Mouse (Mus musculus) lung, postnatal 14 days (tissue): ENCODE measurements around the gene Tbl3.

ENCODE experiments used
- DNase-seq: peaks from one replicate; pipeline ENCODE4 v3.0.0; 2021

The Tbl3 gene

DNA sequence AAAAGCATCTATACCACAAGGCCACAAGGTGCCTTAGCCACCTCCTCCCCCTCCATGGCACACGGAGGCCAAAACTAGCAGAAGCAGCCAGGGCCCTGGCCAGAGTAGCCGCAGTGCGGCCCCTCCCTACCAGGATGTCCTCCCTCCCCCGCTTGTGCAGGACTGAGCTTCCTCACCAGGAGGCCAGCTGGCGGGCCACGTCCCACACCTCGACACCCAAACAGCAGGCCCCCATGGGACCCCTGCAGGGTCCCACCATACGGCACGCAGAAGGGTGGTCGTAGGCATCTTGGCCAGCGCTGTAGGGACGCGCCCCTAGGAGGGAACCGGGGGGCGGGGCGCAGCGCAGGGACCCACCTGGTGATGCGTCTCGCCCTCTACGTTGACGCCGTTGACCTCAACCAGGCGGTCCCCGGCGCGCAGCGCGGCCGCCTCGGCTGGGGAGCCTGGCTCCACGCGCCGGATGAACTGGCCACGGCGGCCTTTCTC lies 57.8 kb downstream of the Tbl3 start:
- peak; percentile 64 for DNase-seq

DNA sequence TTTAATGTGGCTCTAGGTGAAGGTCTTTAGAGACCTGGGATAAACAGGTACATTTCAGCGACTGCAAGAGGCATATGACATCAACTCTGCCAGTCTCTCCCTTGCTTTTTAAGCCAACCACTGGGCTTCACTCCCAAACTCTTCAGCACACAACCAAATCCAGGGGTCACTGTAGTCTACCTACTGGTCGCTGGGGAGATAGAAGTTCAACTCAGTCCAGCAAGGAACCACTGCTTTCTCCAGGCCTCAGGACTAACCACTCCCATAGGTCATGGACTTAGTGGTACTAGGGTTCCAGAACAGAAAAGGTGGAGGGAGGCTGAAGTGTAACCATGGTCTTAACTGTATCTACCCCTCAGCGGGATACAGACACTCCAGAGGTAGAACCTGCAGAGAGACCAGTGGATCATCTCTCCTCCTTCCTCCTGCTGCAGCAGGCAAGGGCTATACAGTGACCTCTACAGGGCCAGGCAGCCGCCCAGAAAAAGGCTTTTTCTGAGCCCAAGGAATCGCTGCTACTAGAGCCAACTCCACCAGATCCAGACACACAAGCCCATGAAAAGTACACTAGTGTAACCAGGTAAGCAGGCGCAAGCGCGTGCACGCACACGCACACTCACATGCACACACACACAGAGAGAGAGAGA lies 58.6 kb downstream of the Tbl3 start:
- no peak for DNase-seq
